Mouse (Mus musculus): Measurements from ENCODE around the gene Retreg1.

DNA sequence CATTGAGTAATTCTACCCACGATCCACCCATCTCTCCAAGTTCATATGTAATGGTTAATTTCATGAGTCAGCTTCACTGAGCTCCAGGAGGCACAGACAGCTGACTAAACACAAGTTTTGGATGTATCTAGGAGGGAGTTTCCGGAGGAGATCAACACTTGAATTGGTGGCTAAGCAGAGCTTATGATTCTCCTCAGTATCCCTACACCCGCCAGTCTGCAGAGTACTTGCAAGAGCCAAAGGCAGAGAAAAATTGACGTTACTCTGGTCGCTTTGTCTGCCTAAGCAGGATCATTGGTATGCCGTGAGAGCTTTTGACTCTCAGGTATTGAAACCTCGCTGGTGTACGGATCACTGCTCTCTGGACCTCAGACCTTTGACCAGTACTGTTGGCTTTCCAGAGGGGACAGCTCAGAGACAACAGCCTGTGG is 16.4 kb upstream of the Retreg1 start:
- TF ChIP-seq POLR2A (IDR thresholded peaks at IDR 0.05; ENCODE audit: control insufficient read depth, extremely low read depth, insufficient read depth, low read length, poor library complexity) (no peak), CTCF (IDR thresholded peaks at IDR 0.05; ENCODE audit: borderline replicate concordance, control insufficient read depth, extremely low read depth, insufficient read depth, low read length, poor library complexity) (no peak)
